Mouse (Mus musculus): ENCODE results near the gene Pfdn6. TPM values are rescaled to one million over a fixed set of nuclear protein-coding genes. Genes with fewer than 3 reads are reported as not detected.
"Not testable (repeated sequence)": the region's sequence is repeated elsewhere in the genome, so short reads cannot be mapped to it uniquely, and the experiment has no call there.

Gene Pfdn6
- polyA plus RNA-seq, 1 experiment, result 19.4 TPM

- peaks cover 8% of the 10 kb centered on the region for H3K4me1 ChIP-seq (ENCODE audit: control insufficient read depth, insufficient read depth, insufficient read length, low read length)
- TF ChIP-seq POLR2A (IDR thresholded peaks at IDR 0.05; ENCODE audit: low read depth, low read length) (peak; percentile 41; the same call in 1 of the 2 replicates), CTCF (IDR thresholded peaks at IDR 0.05; ENCODE audit: extremely low read depth, insufficient read length, insufficient replicate concordance, low read depth, low read length) (no peak)
- 1% methylated on average over 68 of the region's 68 CpGs for WGBS
- peaks cover 29% of the 10 kb centered on the region for H3K36me3 ChIP-seq (ENCODE audit: control insufficient read depth, insufficient read depth, low read length)
- H3K27me3 ChIP-seq (ENCODE audit: control insufficient read depth, insufficient read depth, low read length), result no peaks in the 10 kb centered on the region
- H3K27ac ChIP-seq (ENCODE audit: insufficient read depth, low read depth, low read length), result peak within 1 kb of the TSS; percentile 97
- H3K4me3 ChIP-seq (ENCODE audit: low read depth, low read length), result peak within 1 kb of the TSS; percentile 85
These were observed 30.9 kb downstream of the Pfdn6 start, which contains the start of gene Daxx for GRCm38 (mm10) chr17:33909077-33909868. Daxx (plus strand) TSS chr17:33909414.

GRCm38 (mm10) chr17:33908331-33909076, 31.6 kb downstream of the Pfdn6 start:
- WGBS, result under 1% methylated on average over 44 of the region's 44 CpGs
- Histone ChIP-seq H3K4me1 (ENCODE audit: control insufficient read depth, insufficient read depth, insufficient read length, low read length) (peaks cover 8% of the 10 kb centered on the region), H3K4me3 (ENCODE audit: low read depth, low read length) (peak overlapping the region; percentile 61), H3K27ac (ENCODE audit: insufficient read depth, low read depth, low read length) (peak overlapping the region; percentile 55), H3K36me3 (ENCODE audit: control insufficient read depth, insufficient read depth, low read length) (peaks cover 22% of the 10 kb centered on the region), H3K27me3 (ENCODE audit: control insufficient read depth, insufficient read depth, low read length) (no peaks in the 10 kb centered on the region)
- TF ChIP-seq POLR2A (IDR thresholded peaks at IDR 0.05; ENCODE audit: low read depth, low read length), result no peak
- TF ChIP-seq CTCF (IDR thresholded peaks at IDR 0.05; ENCODE audit: extremely low read depth, insufficient read length, insufficient replicate concordance, low read depth, low read length), result no peak

- not testable (repeated sequence) for H3K27me3 ChIP-seq (ENCODE audit: control insufficient read depth, insufficient read depth, low read length); H3K27ac ChIP-seq (ENCODE audit: insufficient read depth, low read depth, low read length); H3K36me3 ChIP-seq (ENCODE audit: control insufficient read depth, insufficient read depth, low read length); H3K4me3 ChIP-seq (ENCODE audit: low read depth, low read length); H3K4me1 ChIP-seq (ENCODE audit: control insufficient read depth, insufficient read depth, insufficient read length, low read length)
- 50% methylated on average over 4 of the region's 4 CpGs for WGBS
These were observed 35.3 kb downstream of the Pfdn6 start, which contains the start of gene Platr17 for GRCm38 (mm10) chr17:33904835-33905234. Platr17 (plus strand) TSS chr17:33905135.

GRCm38 (mm10) chr17:33903911-33904651, 36.1 kb downstream of the Pfdn6 start:
- 77% methylated on average over 6 of the region's 6 CpGs for WGBS

GRCm38 (mm10) chr17:33902491-33902890, 37.7 kb downstream of the Pfdn6 start:
- no peak overlapping the region for H3K27ac ChIP-seq (ENCODE audit: insufficient read depth, low read depth, low read length)
- no peak for TF ChIP-seq POLR2A (IDR thresholded peaks at IDR 0.05; ENCODE audit: low read depth, low read length)
- TF ChIP-seq CTCF (IDR thresholded peaks at IDR 0.05; ENCODE audit: extremely low read depth, insufficient read length, insufficient replicate concordance, low read depth, low read length), result no peak
- H3K4me3 ChIP-seq (ENCODE audit: low read depth, low read length), result no peak overlapping the region
- H3K4me1 ChIP-seq (ENCODE audit: control insufficient read depth, insufficient read depth, insufficient read length, low read length), result no peaks in the 10 kb centered on the region
- WGBS, result 72% methylated on average over 7 of the region's 7 CpGs
- no peaks in the 10 kb centered on the region for H3K27me3 ChIP-seq (ENCODE audit: control insufficient read depth, insufficient read depth, low read length)
- H3K36me3 ChIP-seq (ENCODE audit: control insufficient read depth, insufficient read depth, low read length), result no peaks in the 10 kb centered on the region

More at GRCm38 (mm10) chr17:33903911-33904651, 36.1 kb downstream of the Pfdn6 start:
- not testable (repeated sequence) for H3K4me3 ChIP-seq (ENCODE audit: low read depth, low read length); H3K4me1 ChIP-seq (ENCODE audit: control insufficient read depth, insufficient read depth, insufficient read length, low read length); H3K36me3 ChIP-seq (ENCODE audit: control insufficient read depth, insufficient read depth, low read length); H3K27ac ChIP-seq (ENCODE audit: insufficient read depth, low read depth, low read length); H3K27me3 ChIP-seq (ENCODE audit: control insufficient read depth, insufficient read depth, low read length)

- Histone ChIP-seq H3K4me3 (ENCODE audit: low read depth, low read length) (no peak overlapping the region), H3K27me3 (ENCODE audit: control insufficient read depth, insufficient read depth, low read length) (no peaks in the 10 kb centered on the region), H3K27ac (ENCODE audit: insufficient read depth, low read depth, low read length) (no peak overlapping the region), H3K4me1 (ENCODE audit: control insufficient read depth, insufficient read depth, insufficient read length, low read length) (no peaks in the 10 kb centered on the region), H3K36me3 (ENCODE audit: control insufficient read depth, insufficient read depth, low read length) (no peaks in the 10 kb centered on the region)
- no peak for TF ChIP-seq CTCF (IDR thresholded peaks at IDR 0.05; ENCODE audit: extremely low read depth, insufficient read length, insufficient replicate concordance, low read depth, low read length)
- no peak for TF ChIP-seq POLR2A (IDR thresholded peaks at IDR 0.05; ENCODE audit: low read depth, low read length)
- WGBS, result 55% methylated on average over 4 of the region's 4 CpGs
These were observed 38.1 kb downstream of the Pfdn6 start for GRCm38 (mm10) chr17:33902079-33902478.

GRCm38 (mm10) chr17:33901653-33902052, 38.5 kb downstream of the Pfdn6 start:
- TF ChIP-seq CTCF (IDR thresholded peaks at IDR 0.05; ENCODE audit: extremely low read depth, insufficient read length, insufficient replicate concordance, low read depth, low read length), result no peak
- no peak for TF ChIP-seq POLR2A (IDR thresholded peaks at IDR 0.05; ENCODE audit: low read depth, low read length)
- Histone ChIP-seq H3K27me3 (ENCODE audit: control insufficient read depth, insufficient read depth, low read length) (no peaks in the 10 kb centered on the region), H3K4me3 (ENCODE audit: low read depth, low read length) (no peak overlapping the region), H3K4me1 (ENCODE audit: control insufficient read depth, insufficient read depth, insufficient read length, low read length) (no peaks in the 10 kb centered on the region), H3K27ac (ENCODE audit: insufficient read depth, low read depth, low read length) (no peak overlapping the region), H3K36me3 (ENCODE audit: control insufficient read depth, insufficient read depth, low read length) (no peaks in the 10 kb centered on the region)
- 72% methylated on average over 4 of the region's 4 CpGs for WGBS

Data from small intestine, adult 2 months (tissue).